Mouse (Mus musculus) common myeloid progenitor, adult 5-6 weeks (primary cell): ENCODE data around the gene Clec1b. TPM values are rescaled to one million over a fixed set of nuclear protein-coding genes. Genes with fewer than 3 reads are reported as not detected.

Experiments
- ATAC-seq: replicated peaks from 2 replicates; pipeline ENCODE4 v1.8.0; 2016; ENCODE audit warnings: low read depth, mild to moderate bottlenecking, moderate TSS enrichment, inconsistent platforms; ENCODE audit not compliant: poor library complexity, severe bottlenecking
- total RNA-seq: library from RNA; stranded (forward); fragments of 200-1000, 187-1606 nt; gene quantifications from 2 replicates; pipeline ENCODE4 v1.2.3, GENCODE M21; 2017

Clec1b gene
- total RNA-seq, 1 experiment from 2014 or later, result 2.4 TPM

GRCm38 (mm10) chr6:129407324-129407723 lies 10.2 kb downstream of the Clec1b start:
- ATAC-seq, result peak; percentile 79

- ATAC-seq, result no peak
These were observed 11.5 kb downstream of the Clec1b start, which contains the start of gene Clec9a for GRCm38 (mm10) chr6:129408562-129408961. Gene Clec9a (plus strand): TSS chr6:129408862.

- no peak for ATAC-seq
These were observed 17.1 kb downstream of the Clec1b start for GRCm38 (mm10) chr6:129414177-129414576.

- no peak for ATAC-seq
These were observed 25.2 kb downstream of the Clec1b start for GRCm38 (mm10) chr6:129422311-129422710.

GRCm38 (mm10) chr6:129423040-129423733 lies 26.1 kb downstream of the Clec1b start:
- ATAC-seq, result no peak

- ATAC-seq, result peak; percentile 64
These were observed 26.6 kb downstream of the Clec1b start for GRCm38 (mm10) chr6:129423734-129424072.

- no peak for ATAC-seq
These were observed 28.1 kb downstream of the Clec1b start for GRCm38 (mm10) chr6:129425217-129425616.

GRCm38 (mm10) chr6:129425812-129426211 lies 28.7 kb downstream of the Clec1b start:
- ATAC-seq, result peak; percentile 82

- peak; percentile 48 for ATAC-seq
These were observed 30.2 kb downstream of the Clec1b start for GRCm38 (mm10) chr6:129427281-129427680.

GRCm38 (mm10) chr6:129434239-129434638 lies 37.1 kb downstream of the Clec1b start:
- ATAC-seq, result peak; percentile 100

GRCm38 (mm10) chr6:129436025-129436424 lies 38.9 kb downstream of the Clec1b start:
- ATAC-seq, result no peak

- no peak for ATAC-seq
These were observed 40.9 kb downstream of the Clec1b start for GRCm38 (mm10) chr6:129438033-129438432.

GRCm38 (mm10) chr6:129449743-129450142 lies 52.6 kb downstream of the Clec1b start:
- ATAC-seq, result no peak

- ATAC-seq, result peak; percentile 73
These were observed 54.4 kb downstream of the Clec1b start, which contains the start of gene Clec1a for GRCm38 (mm10) chr6:129451411-129452039. Gene Clec1a (minus strand): TSS chr6:129452000.

Other genes with a start within 250 kb of the Clec1b start
- 153 and 168 TPM in 2 replicates for gene Clec2d, start 216.7 kb upstream of the Clec1b start, total RNA-seq
- 245 and 273 TPM in 2 replicates for gene Cd69, start 121.9 kb upstream of the Clec1b start, total RNA-seq
- gene 4922502D21Rik, start 65.5 kb upstream of the Clec1b start, total RNA-seq, result 0.14 TPM in 1 of 2 replicates, not detected in the other
- gene Clec12a, start 54.6 kb upstream of the Clec1b start, total RNA-seq, result 117 and 140 TPM in 2 replicates
- not detected in 2 replicates for gene Clec12b, start 11.4 kb upstream of the Clec1b start, total RNA-seq
- 1.8 and 6.7 TPM in 2 replicates for gene Clec9a, start 11.6 kb downstream of the Clec1b start, total RNA-seq
- gene Clec1a, start 54.7 kb downstream of the Clec1b start, total RNA-seq, result 0.14 TPM in 1 of 2 replicates, not detected in the other
- gene Olr1, start 109.9 kb downstream of the Clec1b start, total RNA-seq, result 0.82 and 1.1 TPM in 2 replicates
- 0.18 TPM in 1 of 2 replicates, not detected in the other for gene Tmem52b, start 115.3 kb downstream of the Clec1b start, total RNA-seq
- 90.8 and 91.1 TPM in 2 replicates for gene Gabarapl1, start 135.9 kb downstream of the Clec1b start, total RNA-seq
- 2.0 TPM in 1 of 2 replicates, not detected in the other for gene Klre1, start 180.6 kb downstream of the Clec1b start, total RNA-seq
- gene Klrd1, start 194.5 kb downstream of the Clec1b start, total RNA-seq, result 2.8 and 7.4 TPM in 2 replicates
- gene Klrk1, start 226.6 kb downstream of the Clec1b start, total RNA-seq, result 2.5 and 2.6 TPM in 2 replicates
- not detected in 2 replicates for gene Klrc3, start 246.0 kb downstream of the Clec1b start, total RNA-seq